Mouse (Mus musculus) NIH3T3 (cell line): ENCODE data around the gene Srp68.

ENCODE experiments used
- DNase-seq: peaks from one replicate; pipeline ENCODE4 v3.0.0-alpha.2; 2012; ENCODE audit warnings: low read depth

Srp68 gene

DNA sequence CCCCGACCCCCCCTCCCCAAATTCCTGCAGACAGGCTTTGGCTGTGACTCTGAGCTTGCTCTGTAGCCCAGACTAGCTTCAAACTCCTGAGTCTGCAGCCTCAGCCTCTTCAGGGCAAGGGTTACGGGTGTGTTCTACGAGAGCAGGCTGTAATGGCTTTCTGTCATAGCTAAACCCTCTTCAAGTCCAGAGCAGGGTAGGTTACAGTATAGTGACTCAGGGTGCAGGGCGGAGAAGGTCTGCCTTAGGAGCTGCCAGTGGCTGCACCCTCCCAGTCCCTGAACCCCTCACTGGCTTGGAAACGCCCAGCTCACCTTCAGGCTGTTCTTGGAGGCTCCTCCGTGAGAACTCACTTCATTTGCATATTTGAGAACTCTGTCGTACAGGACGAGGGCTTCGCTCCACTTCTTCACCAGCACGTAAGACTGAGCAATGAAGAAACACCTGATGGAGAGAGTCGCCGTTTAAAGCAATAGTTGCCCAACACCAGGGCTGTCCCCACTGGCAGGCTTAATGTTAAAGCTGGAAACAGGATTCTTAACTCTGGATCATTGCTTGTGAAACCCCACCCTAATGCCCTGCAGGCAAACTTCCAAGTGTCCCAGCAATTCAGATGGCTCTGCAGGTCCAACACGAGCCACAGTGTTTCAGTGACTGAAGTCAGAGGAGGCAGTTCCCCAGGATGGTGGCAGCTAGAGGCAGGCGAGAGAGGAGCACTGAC is 26.4 kb downstream of the Srp68 start:
- DNase-seq = no peak

DNA sequence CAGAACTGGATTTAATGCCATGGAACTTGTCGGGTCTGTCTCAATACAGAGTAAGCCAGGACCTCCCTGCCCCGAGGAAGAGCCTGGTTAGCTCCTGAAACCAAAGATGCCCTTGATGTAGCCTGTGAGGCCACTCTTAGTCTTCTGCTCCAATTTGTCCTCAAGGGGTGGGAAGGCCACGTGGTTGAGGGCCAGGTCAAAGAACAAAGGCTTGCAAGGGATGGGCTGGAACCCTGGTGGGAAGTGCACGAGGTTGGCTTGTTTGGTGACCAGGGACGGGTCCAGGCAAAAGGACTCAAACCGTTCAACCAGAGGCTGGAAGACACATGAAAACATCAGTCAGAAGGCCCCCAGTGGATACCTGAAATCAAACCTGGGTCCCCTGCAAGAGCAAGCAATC is 28.4 kb downstream of the Srp68 start:
- no peak for DNase-seq

DNA sequence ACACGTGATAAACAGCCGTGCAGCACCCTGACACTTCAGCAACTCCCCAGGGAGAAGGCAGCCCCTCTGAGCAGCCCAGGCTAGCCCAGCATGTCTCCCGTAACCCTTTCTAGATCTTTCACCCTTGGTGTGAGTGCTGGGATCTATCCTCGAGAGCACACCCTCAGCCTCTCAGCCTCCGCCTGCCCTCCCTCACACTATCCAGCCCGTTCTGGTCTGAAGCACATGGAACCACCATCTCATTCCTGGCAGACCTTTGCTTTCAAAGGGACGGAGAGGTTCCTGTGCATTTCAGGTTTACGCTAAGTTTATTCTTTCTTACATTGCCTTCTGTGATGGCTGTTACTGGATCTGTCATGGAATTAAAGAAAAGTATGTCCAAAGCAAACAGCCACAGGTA is 29.4 kb downstream of the Srp68 start:
- DNase-seq = no peak

DNA sequence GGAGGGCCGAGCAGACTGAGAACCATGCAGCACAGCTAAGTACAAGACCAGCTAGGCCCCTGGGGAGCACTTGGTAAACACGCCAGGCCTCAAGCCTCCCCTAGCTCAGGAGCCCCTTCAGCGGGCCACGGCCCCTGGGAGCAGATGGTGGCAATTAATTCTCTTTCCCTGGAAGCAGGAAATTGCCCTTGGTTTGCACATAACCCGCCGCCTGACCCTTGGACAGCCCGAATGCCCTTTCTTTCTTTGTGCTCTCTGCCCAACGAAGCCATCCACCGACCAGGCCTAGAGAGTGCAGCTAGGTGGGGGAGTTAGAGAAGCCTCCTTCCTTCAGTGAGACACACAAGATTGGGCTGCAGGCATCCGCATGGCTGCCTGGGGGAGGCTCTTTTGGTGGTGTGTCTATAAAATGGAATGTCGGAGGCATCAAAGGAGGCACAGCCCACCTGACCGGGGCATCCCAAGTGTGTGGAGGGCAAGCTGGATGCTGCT is 32.2 kb downstream of the Srp68 start:
- DNase-seq = no peak

DNA sequence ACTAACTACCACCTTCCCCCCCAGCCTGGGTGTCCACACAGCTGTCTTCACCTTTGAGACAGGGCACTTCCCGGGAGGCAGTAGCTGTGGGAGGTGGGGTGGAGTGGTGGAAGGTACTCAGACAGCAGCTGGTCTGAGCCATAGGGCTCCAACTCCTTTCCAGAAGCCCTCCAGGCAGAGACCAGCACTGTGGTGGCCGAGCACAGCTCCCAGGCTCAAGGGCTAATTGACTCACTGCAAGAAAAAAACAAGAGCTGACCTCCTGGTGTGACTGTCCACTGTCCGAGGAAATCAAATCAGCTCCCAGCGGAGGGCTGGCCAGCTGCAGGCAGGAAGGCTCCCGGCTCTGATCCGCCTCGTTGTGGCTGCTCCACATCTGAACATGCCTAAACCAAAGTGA is 34.2 kb downstream of the Srp68 start:
- no peak for DNase-seq

DNA sequence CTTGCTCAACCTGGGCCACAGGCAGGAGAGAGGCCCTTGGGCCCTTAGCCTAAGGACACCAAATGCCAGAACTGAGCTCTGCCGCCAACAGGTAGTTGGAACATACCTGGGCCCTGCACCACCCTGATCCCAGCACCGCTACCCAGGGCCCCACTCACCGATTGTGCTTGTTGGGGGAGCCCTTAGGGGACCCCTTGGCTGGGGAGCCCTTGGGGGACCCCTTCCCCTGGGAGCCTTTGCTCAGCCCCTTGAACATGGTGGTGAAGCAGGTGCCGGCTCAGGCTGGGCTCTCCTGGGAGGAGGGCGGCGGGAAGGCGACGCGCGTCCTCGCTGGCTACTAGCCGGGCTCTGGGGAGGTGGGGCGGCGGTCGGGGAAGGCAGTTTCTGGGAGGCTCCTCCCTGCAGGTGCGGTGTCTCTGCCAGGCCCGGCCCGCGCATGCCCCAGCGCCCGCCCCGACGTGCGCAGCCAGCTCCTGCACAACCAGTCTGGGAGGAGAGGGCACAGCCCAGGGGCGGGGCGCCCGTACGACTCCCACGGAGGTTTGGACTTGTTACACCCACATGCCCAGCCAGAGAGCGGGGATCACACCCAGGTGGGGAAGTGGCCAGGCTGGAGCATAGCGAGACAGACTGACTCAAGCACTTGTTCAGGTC is 36.1 kb downstream of the Srp68 start, which contains the start of gene Evpl:
Gene Evpl (minus strand): TSS at position 336 of the 654 bp plus-strand sequence.
- no peak for DNase-seq

DNA sequence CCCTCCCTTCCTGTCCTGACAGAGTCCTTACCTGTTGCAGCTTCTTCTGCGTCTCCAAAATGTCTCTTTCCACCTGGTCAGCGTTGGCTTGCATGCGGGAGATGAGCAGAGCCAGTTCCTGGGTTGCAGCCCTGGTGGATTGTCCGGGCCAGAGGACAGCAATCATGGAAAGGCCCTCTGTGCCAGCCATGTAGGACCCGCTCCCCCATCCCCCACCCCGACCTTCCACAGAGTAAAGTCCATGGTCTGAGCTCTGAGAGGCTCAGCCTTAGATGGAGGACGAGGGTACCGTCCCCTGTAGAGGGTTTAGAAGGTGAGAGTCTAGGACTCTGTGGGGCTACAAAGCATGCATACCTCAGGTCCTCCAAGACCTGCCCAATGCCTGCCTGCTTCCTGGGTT is 39.1 kb downstream of the Srp68 start:
- DNase-seq = no peak

DNA sequence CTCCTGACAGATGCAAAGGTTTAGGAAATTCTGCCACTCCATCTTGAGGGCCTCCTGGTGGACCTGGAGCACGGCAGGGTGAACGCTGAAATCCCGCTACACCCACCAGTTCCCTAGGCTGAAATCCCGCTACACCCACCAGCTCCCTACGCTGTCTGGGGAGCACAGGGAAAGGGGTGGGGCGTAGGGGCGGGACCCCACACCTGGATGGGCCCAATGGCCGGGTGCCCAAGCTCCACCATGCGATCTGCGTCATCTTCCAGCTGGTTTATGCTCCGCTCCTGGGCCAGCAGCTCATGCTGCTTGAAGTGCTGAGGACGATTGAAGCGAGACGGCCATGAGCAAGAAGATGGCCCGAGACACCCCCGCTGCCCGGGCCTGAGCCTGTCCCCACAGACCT is 41.6 kb downstream of the Srp68 start:
- DNase-seq = no peak

DNA sequence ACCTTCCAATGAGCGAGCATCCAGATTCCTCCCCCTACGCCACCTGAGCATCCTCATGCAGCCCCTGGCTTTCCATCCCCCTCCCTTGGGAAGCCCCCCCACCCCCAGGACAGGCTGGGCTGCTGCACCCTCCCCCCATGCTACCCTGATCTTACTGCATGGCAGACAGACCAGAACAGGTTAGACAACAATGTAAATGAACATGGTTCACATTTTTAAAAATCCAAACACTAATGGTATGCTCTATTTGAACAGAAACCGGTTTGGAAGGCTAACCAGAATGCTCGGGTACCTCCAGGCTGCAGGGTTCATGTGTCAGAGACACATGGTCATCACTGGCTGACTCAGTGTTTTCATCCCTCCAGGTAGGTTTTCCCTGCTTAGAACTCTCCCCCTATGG is 45.3 kb downstream of the Srp68 start:
- no peak for DNase-seq

DNA sequence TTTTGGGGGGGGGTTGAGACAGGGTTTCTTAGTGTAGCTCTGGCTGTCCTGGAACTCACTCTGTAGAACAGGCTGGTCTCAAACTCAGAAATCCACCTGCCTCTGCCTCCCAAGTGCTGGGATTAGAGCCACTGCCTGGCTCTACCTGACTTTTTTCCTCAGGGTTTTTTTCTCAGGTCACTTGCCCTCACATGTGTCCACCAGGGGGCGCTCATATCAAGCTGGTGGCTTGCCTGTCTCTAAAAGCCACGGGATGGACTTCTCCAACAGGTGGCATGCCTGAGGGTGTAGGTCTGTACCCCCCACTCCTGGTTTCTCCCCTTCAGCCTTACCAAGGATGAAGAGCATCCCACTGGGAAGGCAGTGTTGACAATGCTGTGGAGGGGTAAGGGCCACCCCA is 47.6 kb downstream of the Srp68 start:
- peak; percentile 90 for DNase-seq

DNA sequence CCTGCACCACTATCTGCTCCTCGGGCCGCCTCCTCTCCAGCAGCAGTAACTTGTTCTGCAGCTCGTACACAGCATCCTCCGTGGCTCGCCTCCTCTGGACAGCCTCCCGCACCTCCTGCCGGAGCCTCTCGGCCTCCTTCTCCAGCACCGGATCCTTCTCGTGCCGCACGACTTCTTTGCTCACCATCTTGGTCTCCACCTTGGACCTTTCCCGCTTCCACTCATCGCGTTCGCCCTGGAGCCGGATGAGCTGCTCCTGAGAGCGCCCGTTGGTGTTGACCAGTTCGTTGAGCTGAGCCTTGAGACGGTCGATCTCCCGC is 51.3 kb downstream of the Srp68 start:
- no peak for DNase-seq

DNA sequence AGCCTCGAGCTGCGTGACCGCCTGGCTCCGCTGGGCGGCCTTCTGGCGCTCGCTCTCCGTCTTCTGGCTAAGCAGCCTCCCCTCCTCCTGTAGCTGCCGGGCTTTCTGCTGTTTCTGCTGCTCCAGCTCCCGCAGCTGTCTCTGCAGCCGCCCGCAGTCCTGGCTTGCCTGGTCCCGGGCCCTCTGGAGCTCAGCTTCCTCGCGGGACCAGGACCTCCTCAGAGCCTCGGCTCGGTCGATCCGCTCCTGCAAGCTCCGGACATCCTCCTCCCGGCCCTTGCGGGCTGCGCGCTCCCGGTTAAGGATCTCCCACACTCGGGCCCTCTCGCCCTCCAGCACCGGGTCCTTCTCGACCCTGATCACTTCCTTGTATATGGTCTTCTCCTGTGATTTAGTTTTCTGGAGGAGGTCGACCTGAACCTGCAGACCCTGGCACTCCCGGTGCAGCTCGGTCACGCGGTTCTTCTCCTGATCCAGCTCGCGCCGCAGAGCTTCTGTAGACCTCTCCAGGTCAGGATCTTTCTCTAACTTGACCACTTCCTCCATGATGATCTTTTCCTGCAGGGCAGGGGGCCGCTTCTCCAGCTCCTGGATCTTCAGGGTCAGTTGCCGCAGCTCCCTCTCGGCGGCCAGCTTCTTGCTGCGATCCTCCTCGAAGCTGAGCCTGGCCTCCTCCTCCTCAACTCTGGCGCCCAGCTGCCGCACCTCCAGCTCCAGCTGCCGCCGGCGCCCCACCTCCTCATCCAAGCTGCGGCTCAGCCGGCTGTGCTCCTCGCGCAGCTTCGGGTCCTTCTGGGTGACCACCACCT is 51.9 kb downstream of the Srp68 start:
- DNase-seq = no peak

DNA sequence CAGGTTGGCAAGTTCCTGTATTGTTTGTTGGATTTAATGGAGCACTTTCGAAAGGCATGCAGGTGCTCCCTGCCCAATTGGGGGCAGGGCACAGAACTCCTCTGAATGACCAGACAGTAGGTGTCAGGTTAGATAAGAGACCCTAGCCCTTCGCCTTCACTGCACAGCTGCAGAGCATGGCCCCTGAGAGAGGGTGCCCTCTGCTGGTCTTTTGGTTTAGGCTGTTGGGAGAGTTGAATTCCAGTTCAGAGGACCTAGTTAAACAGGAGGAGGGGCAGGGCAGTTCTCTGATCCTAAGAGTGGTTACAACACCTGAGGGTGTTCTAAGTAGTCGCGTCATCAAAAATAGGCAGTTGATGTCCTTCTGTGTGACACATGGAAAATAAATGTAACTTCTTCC is 54.1 kb downstream of the Srp68 start:
- DNase-seq = peak; percentile 83

DNA sequence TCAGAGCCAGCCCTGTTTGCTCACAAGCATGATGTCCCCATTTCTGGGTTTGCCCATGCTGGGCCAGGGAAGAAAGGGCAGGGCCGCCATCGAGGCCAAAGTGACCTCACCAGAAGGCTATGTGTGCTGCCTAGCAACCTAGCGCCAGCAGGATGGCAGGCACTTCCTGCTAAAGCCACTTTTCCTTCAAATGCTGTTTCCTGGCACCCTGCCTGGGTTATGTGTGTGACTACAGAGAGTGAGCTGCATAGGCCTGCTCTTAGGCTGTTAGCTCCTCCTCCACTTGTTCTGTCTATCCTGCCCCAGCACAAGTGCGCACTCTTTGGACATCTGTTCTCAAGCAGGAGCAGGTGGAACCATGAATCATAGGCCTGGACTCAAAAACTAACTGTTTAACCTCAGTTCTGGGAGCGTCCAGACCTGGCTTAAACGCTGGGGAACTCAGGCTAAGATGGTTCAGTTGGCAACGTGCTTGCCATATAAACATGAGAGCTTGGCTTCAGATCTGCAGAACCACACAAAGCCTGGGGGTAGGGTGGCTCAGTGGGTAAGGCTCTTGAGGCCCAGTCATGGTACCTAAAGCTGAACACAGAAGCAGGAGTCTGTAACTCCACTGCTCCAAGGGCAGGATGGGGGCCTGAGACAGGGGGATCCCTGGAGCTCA is 55.1 kb downstream of the Srp68 start:
- peak; percentile 98 for DNase-seq

DNA sequence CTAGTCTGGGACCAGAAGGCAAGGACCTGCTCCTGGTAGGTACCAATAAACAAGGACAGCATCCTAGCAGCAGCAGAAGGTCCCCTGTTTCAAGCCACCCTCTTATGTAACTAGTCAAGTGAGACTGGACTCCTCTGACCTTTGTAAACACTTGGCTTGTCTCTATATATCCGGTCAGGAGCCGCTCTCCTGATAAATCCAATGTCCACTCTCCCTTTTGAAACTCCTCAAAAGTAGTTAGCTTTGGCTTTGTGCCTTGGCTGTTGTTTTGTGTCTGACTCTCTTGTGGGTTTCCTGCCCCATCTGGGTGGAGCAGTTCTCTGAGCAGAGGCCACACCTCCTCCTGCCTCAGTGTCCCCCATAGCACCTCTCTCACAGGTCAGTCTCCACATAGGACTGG is 55.8 kb downstream of the Srp68 start:
- DNase-seq = no peak

DNA sequence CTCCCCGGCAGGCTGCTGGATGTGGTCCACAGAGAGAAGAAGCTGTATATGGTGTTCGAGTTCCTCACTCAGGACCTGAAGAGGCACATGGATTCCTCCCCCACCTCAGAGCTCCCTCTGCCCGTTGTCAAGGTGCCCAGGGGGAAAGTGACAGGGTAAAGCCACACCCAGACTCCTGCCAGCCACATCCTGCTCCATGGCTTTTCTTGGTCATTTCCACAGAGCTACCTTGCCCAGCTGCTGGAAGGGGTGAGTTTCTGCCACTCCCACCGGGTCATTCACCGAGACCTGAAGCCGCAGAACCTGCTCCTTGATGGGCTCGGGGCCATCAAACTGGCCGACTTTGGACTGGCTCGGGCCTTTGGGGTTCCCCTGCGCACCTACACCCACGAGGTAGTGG is 57.5 kb downstream of the Srp68 start:
- DNase-seq = no peak

DNA sequence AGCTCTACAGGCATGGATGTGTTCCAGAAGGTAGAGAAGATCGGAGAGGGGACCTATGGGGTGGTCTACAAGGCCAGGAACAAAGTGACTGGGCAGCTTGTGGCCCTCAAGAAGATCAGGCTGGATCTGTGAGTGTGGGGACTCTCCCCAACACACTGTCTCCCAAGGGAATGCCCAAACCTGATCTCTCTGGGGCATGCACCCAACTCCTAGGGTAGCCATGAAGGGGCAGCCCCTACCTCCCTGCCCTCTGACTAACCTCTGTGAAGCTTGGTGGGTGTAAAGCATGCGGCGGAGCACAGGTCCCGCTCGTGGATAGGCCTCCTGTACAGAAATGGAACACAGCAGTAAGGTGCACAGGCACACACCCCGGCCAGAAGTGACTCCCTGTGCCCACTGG is 58.0 kb downstream of the Srp68 start:
- no peak for DNase-seq

DNA sequence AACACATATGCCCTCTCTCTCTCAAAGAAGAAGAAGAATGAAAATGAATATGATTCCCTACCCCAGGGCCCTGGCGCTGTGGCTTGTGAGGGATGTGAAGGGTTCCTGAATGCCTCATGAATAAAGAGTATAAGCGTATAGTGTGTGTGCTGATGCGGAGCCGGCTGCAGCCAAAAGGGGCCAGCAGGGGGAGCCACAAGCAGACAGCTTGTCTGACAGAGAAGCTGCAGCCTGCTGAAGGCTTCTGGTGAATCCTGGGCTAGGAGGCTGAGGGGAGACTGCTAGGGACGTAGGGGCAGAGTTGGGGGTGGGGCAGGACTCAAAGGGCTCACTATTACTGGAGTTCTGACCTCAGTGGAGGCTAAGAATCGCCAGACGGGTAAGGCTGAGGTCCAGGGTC is 58.8 kb downstream of the Srp68 start:
- DNase-seq = peak; percentile 42

DNA sequence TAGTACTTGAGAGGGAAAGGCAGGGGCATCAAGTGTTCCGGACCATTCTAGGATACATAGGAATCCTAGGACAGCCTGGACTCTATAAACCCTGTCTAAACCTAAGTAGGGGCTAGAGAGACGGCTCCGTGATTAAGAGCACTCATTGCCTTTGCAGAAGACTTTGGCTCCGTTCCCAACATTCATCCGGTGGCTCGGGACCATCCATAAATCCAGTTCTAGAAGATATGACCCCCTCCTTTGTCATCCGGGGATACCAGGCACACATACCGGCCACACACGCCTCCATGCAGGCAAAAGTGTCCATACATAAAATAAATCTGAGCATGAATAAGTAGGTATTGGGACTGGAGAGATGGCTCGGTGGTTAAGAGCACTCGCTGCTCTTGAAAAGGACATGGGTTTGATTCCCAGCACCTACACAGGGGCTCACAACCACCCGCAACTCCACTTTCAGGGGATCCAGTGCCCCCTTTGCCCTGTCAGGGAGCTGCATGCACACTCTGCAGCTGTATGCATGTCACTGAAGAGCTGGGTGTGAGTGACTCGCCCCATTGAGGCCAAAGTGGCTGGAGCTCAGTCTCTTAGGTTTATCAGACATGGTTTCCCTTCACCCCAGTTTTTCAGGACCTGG is 60.0 kb downstream of the Srp68 start:
- no peak for DNase-seq

DNA sequence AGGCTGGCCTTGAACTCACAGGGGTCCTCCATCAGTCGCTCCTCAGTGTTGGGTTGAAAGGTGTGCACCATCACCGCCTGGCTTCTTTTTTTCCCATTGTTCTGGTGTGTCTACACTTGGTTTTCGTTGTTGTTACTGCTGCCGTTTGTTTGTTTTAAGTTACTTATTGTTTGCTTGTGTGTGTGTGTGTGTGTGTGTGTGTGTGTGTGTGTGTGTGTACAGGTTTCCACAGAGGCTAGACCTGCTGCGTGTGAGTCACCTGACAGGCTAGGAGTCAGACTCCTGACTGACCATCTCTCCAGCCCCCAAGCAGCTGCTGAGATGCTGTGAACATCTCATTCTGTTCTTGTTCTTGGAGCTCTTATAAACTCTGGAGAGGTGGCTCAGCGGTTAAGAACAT is 61.2 kb downstream of the Srp68 start:
- DNase-seq = no peak

DNA sequence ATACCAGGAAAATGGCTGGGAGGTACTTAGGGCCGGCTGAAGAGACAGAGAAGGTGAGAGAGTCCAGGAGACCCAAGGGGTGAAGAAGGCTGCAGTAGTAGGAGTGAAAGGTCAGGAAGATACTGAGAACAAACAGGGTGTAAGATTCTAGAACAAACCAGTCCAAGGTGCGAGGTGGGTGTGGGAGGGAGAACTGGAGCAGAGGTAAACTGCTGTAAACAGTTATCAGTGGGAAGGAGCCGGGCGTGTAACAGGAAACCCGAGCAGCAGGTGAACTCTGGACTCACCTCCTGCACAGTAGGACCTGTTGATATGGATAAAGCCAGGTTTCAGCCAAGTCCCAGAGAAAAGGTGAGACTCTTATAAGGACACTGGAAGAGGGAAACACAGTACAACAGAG is 63.3 kb downstream of the Srp68 start:
- no peak for DNase-seq

DNA sequence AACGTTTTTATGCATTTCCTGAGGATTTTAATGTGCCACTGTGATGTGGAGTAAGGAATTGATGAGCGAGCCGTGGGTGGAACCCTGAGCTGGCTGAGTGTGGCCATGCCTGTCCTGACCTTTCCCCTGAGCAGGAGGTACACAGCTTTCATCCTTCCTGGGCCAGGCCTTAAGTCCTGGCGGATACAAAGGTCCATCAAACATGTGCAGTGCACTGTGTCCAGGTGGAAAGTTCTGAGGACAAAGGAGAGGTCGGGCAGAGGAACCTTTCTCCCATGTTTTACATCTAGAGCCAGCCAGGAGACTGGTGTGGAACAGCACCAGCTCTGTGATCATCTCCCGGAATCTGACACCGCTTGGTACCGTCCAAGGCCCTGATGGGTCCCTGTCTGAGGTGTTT is 64.8 kb downstream of the Srp68 start:
- no peak for DNase-seq
